Mouse (Mus musculus) MEL (cell line): ENCODE results near the gene Ces1g. TPM values are rescaled to one million over a fixed set of nuclear protein-coding genes. Genes with fewer than 3 reads are reported as not detected.

Experiments used
- DNase-seq: peaks from one replicate; pipeline ENCODE4 v3.0.0; 2011; ENCODE audit warnings: low read depth, low spot score
- H3K27ac ChIP-seq: 2 replicates; pipeline ENCODE4 v1.5.1; 2012; ENCODE audit warnings: low read depth, mild to moderate bottlenecking, control low read depth, low read length, moderate library complexity; ENCODE audit not compliant: control insufficient read depth
- H3K27me3 ChIP-seq, 2 experiments: fragments of 150-350 bp in 1 of 2; sonication (generic) in 1 of 2; 2 replicates each; pipeline ENCODE4 v1.6.1; 2012; ENCODE audit warnings: low read length in 2 of 2, mild to moderate bottlenecking in 2 of 2, improper control_type of control experiment in 1 of 2, moderate library complexity in 1 of 2; ENCODE audit not compliant: insufficient read depth in 2 of 2, control insufficient read depth in 1 of 2
- H3K36me3 ChIP-seq, 2 experiments: 2 replicates each; pipeline ENCODE4 v1.6.1; 2012 to 2014; ENCODE audit warnings: low read length in 2 of 2, improper control_type of control experiment in 1 of 2, inconsistent platforms in 1 of 2, mild to moderate bottlenecking in 1 of 2; ENCODE audit not compliant: insufficient read depth in 2 of 2, control insufficient read depth in 1 of 2
- H3K4me1 ChIP-seq, 2 experiments: fragments of 150-350 bp in 1 of 2; sonication (generic) in 1 of 2; 2 replicates each; pipeline ENCODE4 v1.6.1; 2012; ENCODE audit warnings: low read length in 2 of 2, improper control_type of control experiment in 1 of 2, mild to moderate bottlenecking in 1 of 2; ENCODE audit not compliant: insufficient read depth in 2 of 2, control insufficient read depth in 1 of 2
- H3K4me3 ChIP-seq, 2 experiments: fragments of 150-350 bp in 1 of 2; sonication (generic) in 1 of 2; 2 replicates each; pipeline ENCODE4 v1.5.1; 2012; ENCODE audit warnings: low read depth in 2 of 2, low read length in 2 of 2, mild to moderate bottlenecking in 2 of 2, moderate library complexity in 2 of 2, control low read depth in 1 of 2, improper control_type of control experiment in 1 of 2; ENCODE audit not compliant: control insufficient read depth in 1 of 2, insufficient read depth in 1 of 2
- H3K79me2 ChIP-seq: 2 replicates; pipeline ENCODE4 v1.6.1; 2012; ENCODE audit warnings: mild to moderate bottlenecking, low read length, moderate library complexity; ENCODE audit not compliant: control insufficient read depth, poor library complexity, insufficient read depth
- H3K9ac ChIP-seq: 2 replicates; pipeline ENCODE4 v1.6.1; 2012; ENCODE audit warnings: low read depth, mild to moderate bottlenecking, control low read depth, low read length, moderate library complexity; ENCODE audit not compliant: control insufficient read depth, poor library complexity, severe bottlenecking
- H3K9me3 ChIP-seq: fragments of 150-350 bp; sonication (generic); replicated peaks from 2 replicates; pipeline ENCODE4 v1.6.1; 2012; ENCODE audit warnings: mild to moderate bottlenecking, low read length, improper control_type of control experiment, moderate library complexity; ENCODE audit not compliant: insufficient read depth
- CHD1 ChIP-seq: IDR thresholded peaks from 2 replicates; pipeline ENCODE4 v1.6.1; 2012; ENCODE audit warnings: low read depth, mild to moderate bottlenecking, inconsistent platforms, low read length, improper control_type of control experiment
- CTCF ChIP-seq, 3 experiments: IDR thresholded peaks in 2 of 3; conservative IDR thresholded peaks in 1 of 3; 2 replicates each; pipeline ENCODE4 v1.5.1; 2011 to 2012; ENCODE audit warnings: low read length in 3 of 3, low read depth in 2 of 3, mild to moderate bottlenecking in 2 of 3, improper control_type of control experiment in 1 of 3, inconsistent platforms in 1 of 3, mixed read lengths in 1 of 3, moderate library complexity in 1 of 3; ENCODE audit not compliant: control insufficient read depth in 1 of 3, insufficient read depth in 1 of 3, poor library complexity in 1 of 3, severe bottlenecking in 1 of 3
- E2F4 ChIP-seq: IDR thresholded peaks from 2 replicates; pipeline ENCODE4 v1.6.1; 2011; ENCODE audit warnings: low read depth, low read length, improper control_type of control experiment, borderline replicate concordance
- ELF1 ChIP-seq: IDR thresholded peaks from 2 replicates; pipeline ENCODE4 v1.6.1; 2014; ENCODE audit warnings: low read depth, mild to moderate bottlenecking, inconsistent platforms, low read length, improper control_type of control experiment, moderate library complexity
- EP300 ChIP-seq, 2 experiments: IDR thresholded peaks; 2 replicates each; pipeline ENCODE4 v1.6.1; 2011; ENCODE audit warnings: improper control_type of control experiment in 2 of 2, low read length in 2 of 2, low read depth in 1 of 2, mild to moderate bottlenecking in 1 of 2
- ETS1 ChIP-seq: IDR thresholded peaks from 2 replicates; pipeline ENCODE4 v1.6.1; 2012; ENCODE audit warnings: low read depth, mild to moderate bottlenecking, inconsistent platforms, low read length, improper control_type of control experiment, moderate library complexity
- GABPA ChIP-seq: IDR thresholded peaks from 2 replicates; pipeline ENCODE4 v1.6.1; 2012; ENCODE audit warnings: low read depth, mild to moderate bottlenecking, inconsistent platforms, low read length, improper control_type of control experiment, moderate library complexity
- JUND ChIP-seq: IDR thresholded peaks from 2 replicates; pipeline ENCODE4 v1.6.1; 2011; ENCODE audit warnings: low read depth, mild to moderate bottlenecking, improper control_type of control experiment, low read length
- KAT2A ChIP-seq: conservative IDR thresholded peaks from 2 replicates; pipeline ENCODE4 v1.6.1; 2012; ENCODE audit warnings: low read depth, low read length, improper control_type of control experiment, inconsistent platforms
- MAFK ChIP-seq: IDR thresholded peaks from 2 replicates; pipeline ENCODE4 v1.6.1; 2011; ENCODE audit warnings: low read depth, mild to moderate bottlenecking, low read length, improper control_type of control experiment, borderline replicate concordance
- MAX ChIP-seq: IDR thresholded peaks from 2 replicates; pipeline ENCODE4 v1.6.1; 2011; ENCODE audit warnings: low read length, improper control_type of control experiment
- MAZ ChIP-seq: IDR thresholded peaks from 2 replicates; pipeline ENCODE4 v1.6.1; 2012; ENCODE audit warnings: low read depth, mild to moderate bottlenecking, inconsistent platforms, low read length, improper control_type of control experiment
- MEF2A ChIP-seq: IDR thresholded peaks from 2 replicates; pipeline ENCODE4 v1.6.1; 2014; ENCODE audit warnings: low read depth, mild to moderate bottlenecking, inconsistent platforms, low read length, improper control_type of control experiment; ENCODE audit not compliant: poor library complexity, insufficient replicate concordance, severe bottlenecking; ENCODE audit errors: extremely low read depth
- MYB ChIP-seq: IDR thresholded peaks from 2 replicates; pipeline ENCODE4 v1.6.1; 2011; ENCODE audit warnings: mild to moderate bottlenecking, low read depth, low read length, improper control_type of control experiment
- MYC ChIP-seq: IDR thresholded peaks from 2 replicates; pipeline ENCODE4 v1.6.1; 2011; ENCODE audit warnings: low read depth, mild to moderate bottlenecking, low read length, improper control_type of control experiment, moderate library complexity
- POLR2AphosphoS2 ChIP-seq: IDR thresholded peaks from 2 replicates; pipeline ENCODE4 v1.6.1; 2011; ENCODE audit warnings: low read length, improper control_type of control experiment
- POLR2AphosphoS5 ChIP-seq: IDR thresholded peaks from 2 replicates; pipeline ENCODE4 v1.6.1; 2012; ENCODE audit warnings: low read depth, borderline replicate concordance, mild to moderate bottlenecking, inconsistent platforms, low read length, moderate library complexity, mixed read lengths
- RAD21 ChIP-seq: IDR thresholded peaks from 2 replicates; pipeline ENCODE4 v1.6.1; 2011; ENCODE audit warnings: mild to moderate bottlenecking, low read depth, low read length, improper control_type of control experiment
- TAL1 ChIP-seq: IDR thresholded peaks from 2 replicates; pipeline ENCODE4 v1.6.1; 2012; ENCODE audit warnings: mild to moderate bottlenecking, inconsistent platforms, low read length, moderate library complexity, mixed read lengths
- TBP ChIP-seq: IDR thresholded peaks from 2 replicates; pipeline ENCODE4 v1.8.0; 2011; ENCODE audit warnings: low read depth, low read length, improper control_type of control experiment
- TCF12 ChIP-seq: IDR thresholded peaks from 2 replicates; pipeline ENCODE4 v1.6.1; 2014; ENCODE audit warnings: low read depth, mild to moderate bottlenecking, inconsistent platforms, low read length, improper control_type of control experiment, moderate library complexity
- UBTF ChIP-seq: IDR thresholded peaks from 2 replicates; pipeline ENCODE4 v1.6.1; 2012; ENCODE audit warnings: low read depth, mild to moderate bottlenecking, inconsistent platforms, low read length, improper control_type of control experiment, moderate library complexity, borderline replicate concordance; ENCODE audit not compliant: insufficient read depth
- ZC3H11A ChIP-seq: IDR thresholded peaks from 2 replicates; pipeline ENCODE4 v1.6.1; 2012; ENCODE audit warnings: low read depth, mild to moderate bottlenecking, inconsistent platforms, low read length, improper control_type of control experiment
- ZKSCAN1 ChIP-seq: IDR thresholded peaks from 2 replicates; pipeline ENCODE4 v1.6.1; 2012; ENCODE audit warnings: low read depth, mild to moderate bottlenecking, inconsistent platforms, low read length, improper control_type of control experiment, moderate library complexity
- ZMIZ1 ChIP-seq: IDR thresholded peaks from 2 replicates; pipeline ENCODE4 v1.6.1; 2012; ENCODE audit warnings: low read depth, mild to moderate bottlenecking, inconsistent platforms, low read length, improper control_type of control experiment, moderate library complexity
- ZNF384 ChIP-seq: IDR thresholded peaks from 2 replicates; pipeline ENCODE4 v1.6.1; 2012; ENCODE audit warnings: low read depth, mild to moderate bottlenecking, inconsistent platforms, low read length, improper control_type of control experiment
- polyA plus RNA-seq, 2 experiments: library from polyadenylated mRNA; stranded (reverse) in 1 of 2; unstranded in 1 of 2; fragments of >175 nt in 1 of 2; fragments of >200 nt in 1 of 2; gene quantifications; 2 replicates each; pipeline versions ENCODE4 v1.2.1 to v1.2.4; 2012; ENCODE audit warnings: low replicate concordance in 2 of 2, low read depth in 1 of 2; ENCODE audit not compliant: insufficient read length in 2 of 2, insufficient read depth in 1 of 2, missing spikeins in 1 of 2
- total RNA-seq: library from RNA; depleted of rRNA; stranded (reverse); fragments of 300-350 nt; gene quantifications from 2 replicates; pipeline ENCODE4 v1.2.3, GENCODE M21; 2012

Gene Ces1g
- total and polyA plus RNA-seq, 3 experiments, result not detected

GRCm38 (mm10) chr8:93331151-93331550 lies 6.0 kb downstream of the Ces1g start:
- Histone ChIP-seq H3K4me1 (no peaks in the 10 kb centered on the region), H3K27ac (no peak overlapping the region), H3K36me3 (no peaks in the 10 kb centered on the region), H3K27me3 (no peaks in the 10 kb centered on the region), H3K4me3 (no peak overlapping the region), H3K79me2 (no peaks in the 10 kb centered on the region), H3K9me3 (no peaks in the 10 kb centered on the region), H3K9ac (no peak overlapping the region)
- DNase-seq, result no peak
- TF ChIP-seq KAT2A (no peak), MEF2A (no peak), ZC3H11A (no peak), MAZ (no peak), POLR2AphosphoS5 (no peak), MYC (no peak), GABPA (no peak), RAD21 (no peak), ZMIZ1 (no peak), UBTF (no peak), ZNF384 (no peak), MYB (no peak), MAFK (no peak), TAL1 (no peak), ZKSCAN1 (no peak), POLR2AphosphoS2 (no peak), MAX (no peak), EP300 (IDR thresholded peaks at IDR 0.05; ENCODE audit: low read depth in 1 of 2, low read length in 2 of 2) (no peak)
- TF ChIP-seq, all 39 proteins: peak for 0

- Histone ChIP-seq H3K79me2 (no peaks in the 10 kb centered on the region), H3K9ac (no peak overlapping the region), H3K36me3 (no peaks in the 10 kb centered on the region), H3K4me1 (no peaks in the 10 kb centered on the region), H3K27ac (no peak overlapping the region), H3K4me3 (no peak overlapping the region), H3K27me3 (no peaks in the 10 kb centered on the region), H3K9me3 (no peaks in the 10 kb centered on the region)
- DNase-seq, result no peak
- no peak for TF ChIP-seq RAD21
- TF ChIP-seq POLR2AphosphoS2, result no peak
- no peak for TF ChIP-seq ZC3H11A
- TF ChIP-seq ETS1, result no peak
- no peak for TF ChIP-seq TCF12
- TF ChIP-seq JUND, result no peak
- TF ChIP-seq ZNF384, result no peak
- no peak for TF ChIP-seq E2F4
- no peak for TF ChIP-seq ZKSCAN1
- TF ChIP-seq CHD1, result no peak
- TF ChIP-seq TBP, result no peak
- TF ChIP-seq KAT2A, result no peak
- no peak for TF ChIP-seq MYC
- no peak for TF ChIP-seq MAFK
- no peak for TF ChIP-seq MEF2A
- TF ChIP-seq CTCF (IDR thresholded peaks at IDR 0.05 in 2 of 3, conservative IDR thresholded peaks at IDR 0.05 in 1 of 3; ENCODE audit: control insufficient read depth in 1 of 3, insufficient read depth in 1 of 3, low read depth in 2 of 3, low read length in 3 of 3, poor library complexity in 1 of 3, severe bottlenecking in 1 of 3), result no peak
- TF ChIP-seq UBTF, result no peak
- no peak for TF ChIP-seq ELF1
- TF ChIP-seq POLR2AphosphoS5, result no peak
Measured at GRCm38 (mm10) chr8:93325123-93325522, 12.0 kb downstream of the Ces1g start.
